33 mouse cellular contexts compared by ENCODE assay signal in genomic region chr2:150691481-150692170, GRCm38 (mm10). TPM values are rescaled to one million over a fixed set of nuclear protein-coding genes. Genes with fewer than 3 reads are reported as not detected.
"Had no signal": no experiment of that assay in that cellular context is flagged by ENCODE, and none has a peak within 500 bp of the region (broad histone marks: within the 10 kb centered on the region; RNA-seq: fewer than 3 reads in every experiment).

No protein-coding gene starts in this region.

- H3K9ac ChIP-seq: heart, embryonic 12.5 days; hindbrain, embryonic 12.5 days; hindbrain, embryonic 14.5 days; intestine, embryonic 15.5 days; limb, embryonic 12.5 days; liver, embryonic 13.5 days had no signal

- H3K36me3 ChIP-seq: heart, embryonic 10.5 days; heart, embryonic 12.5 days; hindbrain, embryonic 10.5 days; hindbrain, embryonic 12.5 days; intestine, embryonic 15.5 days; limb, embryonic 10.5 days; limb, embryonic 12.5 days; liver, embryonic 13.5 days had no signal

- H3K9me3 ChIP-seq: heart, embryonic 10.5 days; heart, embryonic 12.5 days; hindbrain, embryonic 10.5 days; hindbrain, embryonic 12.5 days; intestine, embryonic 15.5 days; limb, embryonic 10.5 days; limb, embryonic 12.5 days; liver, embryonic 13.5 days had no signal

- H3K4me1 ChIP-seq: liver, embryonic 13.5 days had no signal

- H3K4me2 ChIP-seq: heart, embryonic 12.5 days; hindbrain, embryonic 12.5 days; hindbrain, embryonic 14.5 days; intestine, embryonic 15.5 days; limb, embryonic 12.5 days; liver, embryonic 11.5 days; liver, embryonic 13.5 days had no signal

- DNase-seq: gastrocnemius, adult 2 months; gastrocnemius, postnatal 10 days; gastrocnemius, postnatal 25 days; heart, postnatal 10 days; heart, postnatal 4 days; kidney, adult 18-20 months; kidney, adult 8-10 months; kidney, postnatal 10 days; kidney, postnatal 25 days; kidney, postnatal 4 days; liver; liver, embryonic 13.5 days had no signal

- H3K27ac ChIP-seq: gastrocnemius, adult 2 months; heart, embryonic 10.5 days; hindbrain, embryonic 10.5 days; hindbrain, embryonic 12.5 days; hindbrain, embryonic 14.5 days; intestine, embryonic 15.5 days; layer of hippocampus, adult 2 months; left cerebral cortex, adult 2 months; limb, embryonic 10.5 days; limb, embryonic 12.5 days; liver, embryonic 13.5 days had no signal

- H3K4me3 ChIP-seq: gastrocnemius, adult 2 months; heart, embryonic 10.5 days; heart, embryonic 12.5 days; hindbrain, embryonic 10.5 days; hindbrain, embryonic 12.5 days; intestine, embryonic 15.5 days; layer of hippocampus, adult 2 months; left cerebral cortex, adult 2 months; limb, embryonic 10.5 days; limb, embryonic 12.5 days; liver, embryonic 13.5 days had no signal

- ATAC-seq: hindbrain, embryonic 16.5 days; inflammation-experienced regulatory T-cells, adult 6 months; intestine, embryonic 15.5 days; intestine, postnatal 0 days had no signal

RNA-seq across cellular contexts. Expression of gene Vsx1, which starts 2.5 kb away (rescaled TPM):
- total RNA-seq: gastrocnemius, adult 2 months; gastrocnemius, postnatal 10 days; gastrocnemius, postnatal 25 days; gastrocnemius, postnatal 4 days; granulocyte monocyte progenitor cell, adult 5-6 weeks; heart, postnatal 10 days; heart, postnatal 4 days; left cerebral cortex, postnatal 25 days had no signal
- polyA plus RNA-seq: heart, embryonic 10.5 days; heart, embryonic 12.5 days; heart, embryonic 14.5 days; heart, embryonic 16.5 days; inflammation-experienced regulatory T-cells, adult 6 months; intestine, embryonic 15.5 days; intestine, postnatal 0 days; kidney, embryonic 14.5 days; kidney, embryonic 16.5 days; limb, embryonic 10.5 days; limb, embryonic 12.5 days; liver, embryonic 11.5 days; liver, embryonic 13.5 days had no signal
